Mouse (Mus musculus) neural tube, embryonic 15.5 days (tissue): ENCODE data around the gene Tm9sf3. TPM values are rescaled to one million over a fixed set of nuclear protein-coding genes. Genes with fewer than 3 reads are reported as not detected.
A peak's percentile ranks its signal among the peaks of the same experiment; 100 is the strongest.

ENCODE experiments used
- ATAC-seq: fragments of 200-750 bp; cut with Nextera tagmentation; 2 replicates; pipeline ENCODE4 v1.8.0; 2017; ENCODE audit warnings: mild to moderate bottlenecking, moderate TSS enrichment, moderate library complexity; ENCODE audit not compliant: low FRiP score
- H3K27ac ChIP-seq: fragments of 300-500 bp; sonication (generic); replicated peaks from 2 replicates; pipeline ENCODE4 v1.5.1; 2015; ENCODE audit warnings: mild to moderate bottlenecking, inconsistent platforms
- H3K27me3 ChIP-seq: fragments of 300-500 bp; sonication (generic); replicated peaks from 2 replicates; pipeline ENCODE4 v1.6.1; 2015; ENCODE audit warnings: inconsistent platforms
- H3K36me3 ChIP-seq: fragments of 300-500 bp; sonication (generic); 2 replicates; pipeline ENCODE4 v1.6.1; 2015; ENCODE audit warnings: inconsistent platforms
- H3K4me1 ChIP-seq: fragments of 300-500 bp; sonication (generic); 2 replicates; pipeline ENCODE4 v1.6.1; 2015; ENCODE audit warnings: inconsistent platforms
- H3K4me2 ChIP-seq: fragments of 300-500 bp; sonication (generic); 2 replicates; pipeline ENCODE4 v1.6.1; 2015; ENCODE audit warnings: inconsistent platforms, mild to moderate bottlenecking, moderate library complexity
- H3K4me3 ChIP-seq: fragments of 300-500 bp; sonication (generic); replicated peaks from 2 replicates; pipeline ENCODE4 v1.5.1; 2015; ENCODE audit warnings: mild to moderate bottlenecking, inconsistent platforms
- H3K9ac ChIP-seq: fragments of 300-500 bp; sonication (generic); replicated peaks from 2 replicates; pipeline ENCODE4 v1.6.1; 2015; ENCODE audit warnings: mild to moderate bottlenecking, inconsistent platforms
- H3K9me3 ChIP-seq: fragments of 300-500 bp; sonication (generic); replicated peaks from 2 replicates; pipeline ENCODE4 v1.6.1; 2016; ENCODE audit warnings: inconsistent platforms
- WGBS: fragments of 180-500 bp; shearing (Covaris S2); methylation state at CpG from one replicate; pipeline ENCODE4 v1.1.7; 2015; ENCODE audit warnings: mixed read lengths; 5-methylcytosine and 5-hydroxymethylcytosine counted together
- polyA plus RNA-seq: library from polyadenylated mRNA; unstranded; fragments of >200 nt; fragmentation: Nextera tagmentation; extraction: Ambion mirVana; gene quantifications from 2 replicates; pipeline ENCODE4 v1.2.1, GENCODE M21; 2015

Tm9sf3 gene
- polyA plus RNA-seq, 1 experiment from 2014 or later: 86.2 TPM

- Histone ChIP-seq H3K4me1 (peaks cover 8% of the 10 kb centered on the region; the same call in 1 of the 2 replicates), H3K9me3 (no peaks in the 10 kb centered on the region), H3K4me3 (no peak overlapping the region), H3K36me3 (no peaks in the 10 kb centered on the region), H3K27ac (no peak overlapping the region), H3K27me3 (no peaks in the 10 kb centered on the region), H3K9ac (no peak overlapping the region), H3K4me2 (no peak overlapping the region)
- ATAC-seq: no peak
- WGBS: 29% methylated on average over 6 of the region's 6 CpGs
These were observed 20.7 kb upstream of the Tm9sf3 start for GRCm38 (mm10) chr19:41284515-41284914.

GRCm38 (mm10) chr19:41282718-41283117 is 18.9 kb upstream of the Tm9sf3 start:
- Histone ChIP-seq H3K4me2 (no peak overlapping the region), H3K4me1 (peaks cover 8% of the 10 kb centered on the region; the same call in 1 of the 2 replicates), H3K4me3 (no peak overlapping the region), H3K36me3 (no peaks in the 10 kb centered on the region), H3K27me3 (no peaks in the 10 kb centered on the region), H3K9ac (no peak overlapping the region), H3K9me3 (no peaks in the 10 kb centered on the region), H3K27ac (no peak overlapping the region)
- 83% methylated on average over 5 of the region's 5 CpGs for WGBS
- no peak for ATAC-seq

DNA sequence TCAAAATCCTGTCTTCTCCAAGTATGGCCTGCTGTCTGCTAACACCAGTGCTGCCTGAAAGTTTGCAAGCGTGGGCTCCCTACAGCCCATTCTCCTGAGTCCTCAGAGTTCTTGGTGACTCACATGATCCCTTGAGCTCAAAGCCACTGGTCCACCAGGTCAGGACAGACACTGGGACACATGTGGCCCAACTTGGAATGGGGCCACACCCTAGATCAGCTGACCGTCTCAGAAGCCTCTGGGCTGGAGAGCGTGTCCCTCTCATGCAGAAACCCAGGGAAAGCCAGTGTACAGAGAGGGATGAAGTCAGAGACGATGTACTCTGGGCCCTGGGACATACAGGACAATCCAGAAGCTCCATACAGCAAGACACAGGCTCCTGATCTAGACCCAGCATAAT is 18.4 kb upstream of the Tm9sf3 start:
- Histone ChIP-seq H3K9me3 (no peaks in the 10 kb centered on the region), H3K27me3 (no peaks in the 10 kb centered on the region), H3K9ac (no peak overlapping the region), H3K27ac (no peak overlapping the region), H3K4me1 (peaks cover 8% of the 10 kb centered on the region; the same call in 1 of the 2 replicates), H3K4me3 (no peak overlapping the region), H3K36me3 (no peaks in the 10 kb centered on the region), H3K4me2 (no peak overlapping the region)
- WGBS: 92% methylated on average over 4 of the region's 4 CpGs
- no peak for ATAC-seq

DNA sequence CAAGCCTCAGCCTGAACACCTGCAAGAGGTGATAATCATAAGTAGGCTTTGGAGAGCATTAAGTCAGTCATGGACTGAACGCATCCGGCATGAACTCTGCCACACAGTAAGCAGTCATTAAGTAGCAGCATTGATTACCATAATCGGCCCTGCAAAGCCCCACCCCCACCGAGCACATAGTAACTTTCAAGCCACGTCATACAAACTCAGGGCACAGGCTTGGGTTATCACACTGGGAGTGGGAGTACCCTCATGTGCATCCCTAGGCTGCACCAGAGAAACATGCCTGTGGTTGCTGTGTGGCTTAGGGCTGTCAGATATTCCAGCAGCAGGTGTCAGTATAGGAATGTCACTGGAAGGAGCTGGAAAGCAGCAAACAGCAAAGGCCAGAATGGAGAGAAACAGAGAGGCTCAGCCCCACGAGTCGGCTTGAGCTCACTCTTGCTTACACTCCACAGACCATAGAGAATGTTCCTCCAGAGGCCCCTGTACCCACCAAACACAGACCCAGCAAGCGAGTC is 16.0 kb upstream of the Tm9sf3 start:
- WGBS: 60% methylated on average over 8 of the region's 8 CpGs
- Histone ChIP-seq H3K4me1 (peaks cover 8% of the 10 kb centered on the region; the same call in 1 of the 2 replicates), H3K4me3 (no peak overlapping the region), H3K9me3 (no peaks in the 10 kb centered on the region), H3K36me3 (no peaks in the 10 kb centered on the region), H3K4me2 (no peak overlapping the region), H3K27ac (no peak overlapping the region), H3K9ac (no peak overlapping the region), H3K27me3 (no peaks in the 10 kb centered on the region)
- ATAC-seq: no peak

DNA sequence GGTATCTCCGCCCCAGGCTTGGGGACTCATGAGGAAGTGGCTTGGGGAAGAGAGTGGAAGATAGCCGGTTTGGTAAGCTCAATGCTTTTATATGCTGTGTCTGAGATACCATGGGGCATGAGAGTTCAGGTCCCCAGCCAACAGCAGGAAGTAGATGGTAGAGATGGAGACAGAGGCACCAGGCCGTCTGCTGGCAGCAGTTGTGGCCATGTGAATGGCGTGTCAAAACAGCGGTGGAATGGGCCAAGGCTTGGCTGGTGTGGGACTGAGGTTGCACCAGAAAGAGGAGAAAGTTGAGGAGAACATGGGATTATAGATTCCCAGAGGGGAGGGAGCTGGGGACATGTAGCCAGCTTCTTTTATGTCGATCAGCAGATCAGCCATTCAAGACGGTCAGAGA is 14.8 kb upstream of the Tm9sf3 start:
- H3K9me3 ChIP-seq: no peaks in the 10 kb centered on the region

GRCm38 (mm10) chr19:41275588-41275987 is 11.8 kb upstream of the Tm9sf3 start:
- no peak overlapping the region for H3K4me3 ChIP-seq
- H3K27ac ChIP-seq: no peak overlapping the region
- no peaks in the 10 kb centered on the region for H3K4me1 ChIP-seq
- no peak overlapping the region for H3K9ac ChIP-seq
- no peak overlapping the region for H3K4me2 ChIP-seq
- ATAC-seq: no peak
- no peaks in the 10 kb centered on the region for H3K36me3 ChIP-seq
- no peaks in the 10 kb centered on the region for H3K9me3 ChIP-seq
- 59% methylated on average over 3 of the region's 3 CpGs for WGBS
- H3K27me3 ChIP-seq: no peaks in the 10 kb centered on the region

More for the DNA sequence above, 14.8 kb upstream of the Tm9sf3 start:
- Histone ChIP-seq H3K27me3 (no peaks in the 10 kb centered on the region), H3K4me1 (no peaks in the 10 kb centered on the region), H3K27ac (no peak overlapping the region), H3K4me2 (no peak overlapping the region), H3K4me3 (no peak overlapping the region), H3K36me3 (no peaks in the 10 kb centered on the region), H3K9ac (no peak overlapping the region)
- WGBS: 87% methylated on average over 7 of the region's 7 CpGs
- no peak for ATAC-seq

- Histone ChIP-seq H3K4me2 (no peak overlapping the region), H3K4me3 (no peak overlapping the region), H3K9me3 (no peaks in the 10 kb centered on the region), H3K27me3 (no peaks in the 10 kb centered on the region), H3K36me3 (no peaks in the 10 kb centered on the region), H3K9ac (no peak overlapping the region), H3K27ac (no peak overlapping the region), H3K4me1 (no peaks in the 10 kb centered on the region)
- ATAC-seq: no peak
- 63% methylated on average over 7 of the region's 7 CpGs for WGBS
These were observed 7.1 kb upstream of the Tm9sf3 start for GRCm38 (mm10) chr19:41270906-41271305.

GRCm38 (mm10) chr19:41270151-41270727 is 6.4 kb upstream of the Tm9sf3 start:
- ATAC-seq: no peak
- Histone ChIP-seq H3K27me3 (no peaks in the 10 kb centered on the region), H3K9ac (no peak overlapping the region), H3K36me3 (no peaks in the 10 kb centered on the region), H3K9me3 (no peaks in the 10 kb centered on the region), H3K4me3 (no peak overlapping the region), H3K27ac (no peak overlapping the region), H3K4me2 (no peak overlapping the region), H3K4me1 (no peaks in the 10 kb centered on the region)
- 55% methylated on average over 9 of the region's 9 CpGs for WGBS

DNA sequence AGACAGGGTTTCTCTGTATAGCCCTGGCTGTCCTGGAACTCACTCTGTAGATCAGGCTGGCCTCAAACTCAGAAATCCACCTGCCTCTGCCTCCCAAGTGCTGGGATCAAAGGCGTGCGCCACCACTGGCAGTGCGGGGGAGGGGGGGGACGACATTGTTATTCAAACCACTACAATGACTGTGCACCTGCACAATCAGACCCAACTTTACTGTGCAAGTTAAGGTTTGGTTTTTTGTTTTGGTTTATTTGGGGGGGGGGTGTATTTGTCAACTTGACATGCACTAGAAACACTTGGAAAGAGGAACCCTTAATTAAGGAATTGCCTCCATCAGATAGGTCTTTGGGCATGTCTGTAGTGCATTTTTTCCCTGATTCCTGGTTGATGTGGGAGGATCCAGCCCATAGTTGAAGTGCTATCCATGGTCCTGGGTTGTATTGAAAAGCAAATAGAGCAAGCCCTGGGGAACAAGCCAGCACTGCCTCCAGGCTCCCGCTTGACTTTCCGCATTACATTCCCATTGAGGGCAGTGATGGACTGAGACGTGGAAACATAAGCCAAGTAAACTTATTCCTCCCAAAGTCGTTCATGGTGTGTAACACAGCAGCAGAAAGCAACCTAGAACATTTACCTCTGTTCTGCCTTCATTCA is 2.6 kb upstream of the Tm9sf3 start:
- WGBS: 59% methylated on average over 8 of the region's 8 CpGs
- Histone ChIP-seq H3K4me2 (no peak overlapping the region), H3K27me3 (no peaks in the 10 kb centered on the region), H3K4me1 (peaks cover 20% of the 10 kb centered on the region), H3K27ac (no peak overlapping the region), H3K4me3 (no peak overlapping the region), H3K9me3 (no peaks in the 10 kb centered on the region), H3K9ac (no peak overlapping the region), H3K36me3 (no peaks in the 10 kb centered on the region)
- no peak for ATAC-seq

GRCm38 (mm10) chr19:41264331-41264799 is 568 bp upstream of the Tm9sf3 start:
- peak; percentile 12; the same call in 1 of the 2 replicates for ATAC-seq
- Histone ChIP-seq H3K27me3 (no peaks in the 10 kb centered on the region), H3K36me3 (no peaks in the 10 kb centered on the region), H3K4me1 (peaks cover 38% of the 10 kb centered on the region), H3K9ac (peak overlapping the region; percentile 72), H3K4me3 (peak overlapping the region; percentile 69), H3K9me3 (no peaks in the 10 kb centered on the region), H3K4me2 (peak overlapping the region; percentile 75), H3K27ac (peak overlapping the region; percentile 98)
- WGBS: 38% methylated on average over 13 of the region's 13 CpGs

GRCm38 (mm10) chr19:41262712-41263629 is 826 bp downstream of the Tm9sf3 start:
- Histone ChIP-seq H3K4me3 (peak overlapping the region; percentile 69), H3K4me2 (peak overlapping the region; percentile 75), H3K36me3 (no peaks in the 10 kb centered on the region), H3K27me3 (no peaks in the 10 kb centered on the region), H3K9me3 (no peaks in the 10 kb centered on the region), H3K9ac (peak overlapping the region; percentile 72), H3K27ac (peak overlapping the region; percentile 98), H3K4me1 (peaks cover 38% of the 10 kb centered on the region)
- peak; percentile 87 for ATAC-seq
- WGBS: 6% methylated on average over 42 of the region's 51 CpGs
